Mouse (Mus musculus): ENCODE results near the gene Ctcf. TPM values are rescaled to one million over a fixed set of nuclear protein-coding genes. Genes with fewer than 3 reads are reported as not detected.

Gene Ctcf
- total RNA-seq, 2 experiments from 2014 or later: 39.9 to 40.9 TPM

DNA sequence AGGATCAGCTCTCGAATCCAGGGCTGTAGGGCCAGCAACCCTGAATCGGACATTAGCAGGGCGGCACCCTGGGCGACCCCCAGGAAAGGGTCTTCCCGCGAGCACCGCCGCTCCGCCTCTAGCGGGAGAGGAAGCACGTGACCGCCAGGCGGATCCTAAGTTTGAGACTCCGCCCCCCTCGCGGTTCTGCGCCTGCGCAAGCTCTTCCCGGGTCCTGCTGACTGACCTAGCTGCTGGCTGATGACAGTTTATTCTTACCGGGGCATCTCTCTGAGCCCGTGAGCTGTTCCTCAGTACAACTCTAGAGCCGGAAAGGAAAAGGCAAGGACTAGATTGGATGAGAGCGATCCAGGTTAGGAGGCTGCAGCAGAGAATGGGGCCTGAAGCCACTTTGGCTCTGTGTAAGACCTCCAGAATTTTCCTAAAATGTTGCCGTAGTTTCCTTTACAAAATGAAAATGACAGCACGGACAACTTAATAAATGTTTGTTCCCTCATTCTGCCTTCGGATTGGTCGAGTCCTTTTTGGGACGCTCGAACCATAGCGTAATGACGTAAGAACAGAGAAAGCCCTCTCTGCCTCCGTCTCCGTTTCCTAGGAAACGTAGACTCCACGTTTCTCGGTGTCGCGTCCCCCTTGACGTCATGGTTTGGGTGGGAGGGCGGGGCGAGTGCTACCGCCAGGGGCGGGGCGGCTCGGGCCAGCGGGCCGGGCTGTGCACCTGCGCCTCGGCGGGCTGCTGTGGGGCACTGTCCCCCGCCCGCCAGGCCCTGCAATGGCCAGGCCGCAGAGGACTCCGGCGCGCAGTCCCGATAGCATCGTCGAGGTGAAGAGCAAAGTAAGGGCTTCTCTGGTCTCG, 64.8 kb downstream of the Ctcf start, which contains the start of the genes Acd and Pard6a:
TSS of gene Acd (minus strand) at position 137 of the 859 bp plus-strand sequence.
TSS of gene Pard6a (plus strand) at position 183 of the 859 bp plus-strand sequence.
- DNase-seq: peak; percentile 95 to 98

DNA sequence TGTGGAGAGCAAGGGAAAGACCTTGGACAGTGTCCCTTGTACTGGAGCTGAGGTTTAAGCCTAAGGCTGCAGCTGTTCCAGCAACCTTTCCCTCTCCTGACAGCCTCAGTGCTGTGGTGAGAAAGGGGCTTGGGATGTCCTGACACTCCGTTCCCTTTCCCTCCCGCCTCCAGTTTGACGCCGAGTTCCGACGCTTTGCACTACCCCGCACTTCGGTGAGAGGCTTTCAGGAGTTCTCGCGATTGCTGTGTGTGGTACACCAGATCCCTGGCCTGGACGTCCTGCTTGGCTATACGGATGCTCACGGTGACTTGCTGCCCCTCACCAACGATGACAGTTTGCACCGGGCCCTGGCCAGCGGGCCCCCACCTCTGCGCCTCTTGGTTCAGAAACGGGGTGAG, 65.6 kb downstream of the Ctcf start:
- DNase-seq: no peak

DNA sequence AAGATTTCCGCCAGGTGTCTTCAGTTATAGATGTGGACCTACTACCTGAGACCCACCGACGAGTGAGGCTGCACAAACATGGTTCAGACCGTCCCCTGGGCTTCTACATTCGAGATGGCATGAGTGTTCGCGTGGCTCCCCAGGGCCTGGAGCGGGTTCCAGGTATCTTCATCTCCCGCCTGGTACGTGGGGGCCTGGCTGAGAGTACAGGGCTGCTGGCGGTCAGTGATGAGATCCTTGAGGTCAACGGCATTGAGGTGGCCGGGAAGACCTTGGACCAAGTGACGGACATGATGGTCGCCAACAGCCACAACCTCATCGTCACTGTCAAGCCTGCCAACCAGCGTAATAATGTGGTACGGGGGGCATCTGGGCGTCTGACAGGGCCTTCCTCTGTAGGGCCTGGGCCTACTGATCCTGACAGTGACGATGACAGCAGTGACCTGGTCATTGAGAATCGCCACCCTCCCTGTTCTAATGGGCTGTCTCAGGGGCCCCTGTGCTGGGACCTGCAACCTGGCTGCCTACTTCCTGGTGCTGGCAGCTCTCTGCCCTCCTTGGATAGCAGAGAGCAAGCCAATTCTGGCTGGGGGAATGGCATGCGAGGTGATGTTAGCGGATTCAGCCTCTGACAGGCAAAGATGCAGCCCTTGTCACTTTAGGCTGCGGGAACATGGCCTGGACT, 66.5 kb downstream of the Ctcf start:
- no peak for DNase-seq

DNA sequence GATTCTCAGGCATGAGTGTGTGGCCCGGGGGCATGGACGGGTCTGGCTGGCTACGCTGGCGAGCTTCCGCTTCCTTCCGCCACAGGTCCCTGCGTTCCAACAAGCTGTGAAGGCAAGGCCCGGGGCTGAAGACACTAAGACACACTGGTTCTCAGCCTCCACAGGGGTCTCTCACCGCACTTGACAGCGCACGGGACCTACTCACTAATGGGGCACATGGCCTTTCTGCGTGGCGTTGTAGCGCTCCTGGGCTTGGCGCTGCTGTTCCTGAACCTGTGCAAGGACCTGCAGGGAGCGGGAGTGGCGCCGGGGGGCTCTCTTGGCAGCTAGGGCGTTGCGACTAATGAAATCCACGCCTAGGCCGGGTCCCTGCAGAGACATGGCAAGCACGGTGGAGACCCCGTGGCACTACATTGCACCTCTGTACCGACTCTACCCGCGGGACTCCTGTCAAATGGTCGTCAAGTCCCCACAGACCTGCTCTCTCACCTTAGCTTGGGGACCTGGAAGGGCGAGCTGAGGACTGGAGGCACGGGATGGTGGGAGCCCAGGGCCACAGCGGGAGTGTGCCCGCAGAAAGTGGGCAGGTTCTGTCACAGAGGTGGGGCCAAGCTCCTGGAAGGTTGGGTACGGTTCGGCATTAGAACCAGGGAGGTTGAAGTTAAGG, 67.9 kb downstream of the Ctcf start:
- DNase-seq: no peak

DNA sequence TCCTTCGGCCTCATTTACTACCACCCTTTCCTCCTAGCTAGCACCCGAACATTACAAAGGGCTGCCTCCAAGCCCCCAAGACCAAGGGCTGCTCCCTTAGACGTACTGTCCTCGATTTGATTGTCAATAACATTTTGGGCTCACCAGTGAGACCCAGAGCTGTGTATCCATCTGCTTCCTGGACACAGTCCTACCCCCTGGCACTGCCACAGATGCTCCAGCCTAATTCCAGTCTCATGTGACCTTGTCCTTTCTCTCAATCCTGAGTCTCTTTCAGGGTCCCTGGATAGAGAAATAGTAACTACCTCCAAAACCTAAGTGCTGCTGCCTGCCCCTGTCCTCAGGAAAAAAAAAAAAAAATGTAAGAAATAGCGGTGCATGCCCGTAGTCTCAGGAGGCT, 68.6 kb downstream of the Ctcf start:
- no peak for DNase-seq

DNA sequence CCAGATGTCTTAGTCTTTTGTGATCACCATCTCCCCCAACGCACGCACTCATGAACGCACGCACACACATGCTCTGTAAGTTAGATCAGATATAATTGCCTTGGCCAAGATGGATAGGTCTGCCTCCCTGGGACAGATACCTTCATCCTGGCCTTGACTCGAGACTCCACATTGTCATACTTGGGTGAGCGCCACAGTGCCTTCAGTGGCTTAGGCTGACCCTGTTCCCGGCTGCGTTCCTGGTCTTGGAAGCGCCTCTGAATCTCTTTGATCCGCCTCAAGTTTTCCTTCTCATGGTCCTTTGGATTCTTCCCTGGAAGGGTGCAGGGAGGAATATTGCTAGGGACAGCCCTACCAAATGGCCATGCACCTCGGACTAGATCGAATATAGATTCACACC, 70.1 kb downstream of the Ctcf start:
- DNase-seq: no peak

DNA sequence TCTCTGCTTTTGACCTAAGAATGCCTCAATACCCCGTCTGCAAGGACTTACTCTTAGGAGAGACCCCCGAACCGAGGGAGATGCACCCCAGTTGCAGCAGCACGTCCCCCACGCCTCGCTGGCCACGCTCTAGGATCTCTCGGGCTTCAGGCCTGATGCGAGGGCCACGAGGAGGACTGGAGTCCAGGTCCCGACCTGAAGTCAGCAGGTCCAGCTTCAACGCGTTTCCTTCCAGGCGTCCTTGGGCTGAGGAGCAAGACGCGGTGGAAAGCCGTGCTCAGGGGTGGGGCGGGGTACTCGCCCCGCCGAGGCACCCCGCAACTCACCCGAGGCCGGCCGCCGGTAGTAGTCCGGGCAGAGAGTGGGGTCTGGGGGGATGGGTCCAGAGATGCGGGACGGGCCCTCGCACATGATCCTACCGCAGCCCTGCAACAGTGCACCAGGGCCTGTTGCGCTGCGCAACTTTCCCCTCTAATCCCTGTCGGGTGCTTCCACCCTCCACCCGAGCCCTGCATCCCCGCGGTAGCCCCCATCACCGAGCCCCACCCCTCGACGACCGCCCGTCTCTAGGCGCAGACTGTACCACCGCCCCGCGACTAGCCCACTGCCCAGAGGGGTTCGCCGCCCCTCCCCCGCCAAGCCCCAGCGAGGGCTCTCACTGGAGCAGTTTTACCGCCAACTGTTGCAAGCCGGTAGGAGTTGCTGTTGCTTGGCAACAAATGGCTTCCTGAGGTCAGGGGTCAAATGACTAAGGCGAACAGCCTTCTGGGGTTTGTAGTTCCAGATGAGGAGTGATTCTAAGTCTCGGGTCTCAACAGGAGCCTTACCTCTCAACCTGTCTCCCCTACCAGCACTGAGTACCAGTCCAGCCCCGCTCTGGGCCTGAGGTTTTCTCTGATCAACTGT, 71.4 kb downstream of the Ctcf start, which contains the start of the genes 4933405L10Rik and Enkd1:
TSS of gene 4933405L10Rik (plus strand) at position 158 of the 906 bp plus-strand sequence.
TSS of gene Enkd1 (minus strand) at position 713 of the 906 bp plus-strand sequence.
- DNase-seq: peak; percentile 91 to 93

DNA sequence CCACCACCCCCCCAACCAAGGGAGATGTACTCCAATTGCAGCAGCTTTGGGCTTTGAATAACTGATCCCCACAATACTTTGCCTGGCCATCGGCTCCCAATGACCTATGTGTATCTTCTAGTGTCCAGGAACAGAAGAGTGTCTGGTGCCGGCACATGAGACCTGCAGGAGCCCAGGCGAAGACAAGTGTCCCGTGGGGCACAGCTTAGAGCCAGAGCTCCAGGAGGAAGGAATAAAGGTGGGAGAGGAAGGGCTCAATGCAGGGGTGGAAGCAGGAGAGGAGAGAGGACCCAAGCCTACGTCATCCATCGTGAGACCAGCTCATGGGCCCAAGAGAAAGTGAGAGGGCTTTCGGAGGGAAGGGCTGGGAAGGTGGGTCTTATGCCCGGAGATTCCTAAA, 72.3 kb downstream of the Ctcf start:
- DNase-seq: no peak

DNA sequence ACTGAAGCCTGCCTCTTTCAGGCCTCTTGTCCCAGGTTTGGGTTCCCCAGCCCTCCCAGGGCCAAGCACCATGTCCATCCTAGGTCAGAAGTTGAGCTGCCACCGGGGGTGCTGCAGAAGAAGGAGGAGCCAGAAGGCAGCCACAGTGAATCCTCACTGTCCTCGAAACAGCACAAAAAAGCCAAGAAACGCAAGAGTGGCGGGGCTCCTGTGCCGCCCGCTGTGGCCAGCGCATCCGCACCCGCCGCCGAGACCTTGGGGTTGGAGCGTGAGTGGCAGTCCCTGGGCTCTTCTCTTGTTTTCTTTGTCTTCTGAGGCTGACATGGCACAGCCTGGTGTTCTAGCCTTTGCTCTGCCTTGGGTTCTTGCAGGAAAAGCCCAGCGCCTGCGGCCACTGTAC, 72.9 kb downstream of the Ctcf start:
- DNase-seq: no peak

DNA sequence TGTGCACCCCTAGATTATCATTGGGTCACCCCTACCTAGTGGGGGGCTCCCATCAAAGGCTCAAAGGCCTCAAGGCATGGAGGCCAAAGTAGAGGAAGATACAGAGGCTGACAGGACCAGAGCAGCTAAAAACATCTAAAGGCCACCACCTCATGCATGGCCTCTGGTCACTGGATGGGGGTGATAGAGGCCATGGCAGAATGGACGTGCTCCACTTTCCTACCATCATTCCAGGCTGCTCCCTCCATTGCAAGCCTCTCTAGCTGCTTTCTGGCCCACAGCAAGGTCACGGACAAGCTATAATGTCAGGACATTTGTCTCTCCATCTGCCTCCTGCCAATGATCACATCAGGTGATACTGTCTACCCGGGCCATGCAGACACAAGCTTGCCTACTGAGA, 75.9 kb downstream of the Ctcf start:
- no peak for DNase-seq

DNA sequence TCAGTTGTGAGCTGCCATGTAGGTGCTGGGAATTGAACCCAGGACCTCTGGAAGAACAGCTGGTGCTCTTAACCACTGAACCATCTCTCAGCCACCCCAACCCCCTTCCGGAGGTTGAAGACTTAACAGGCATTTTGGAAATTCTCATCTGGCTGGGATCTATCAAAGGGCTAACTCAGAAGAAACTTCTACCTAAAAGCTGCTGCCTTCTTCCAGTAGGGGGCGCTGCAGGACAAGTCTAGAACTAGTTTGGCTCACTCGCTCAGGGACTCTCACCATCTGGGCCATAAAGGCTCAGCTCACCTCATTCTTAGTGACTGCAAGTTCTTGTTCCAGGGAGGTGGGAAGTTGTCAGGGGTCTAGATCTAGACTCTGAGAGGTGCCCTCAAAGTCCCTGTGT, 77.8 kb downstream of the Ctcf start:
- peak; percentile 87 to 97 for DNase-seq

DNA sequence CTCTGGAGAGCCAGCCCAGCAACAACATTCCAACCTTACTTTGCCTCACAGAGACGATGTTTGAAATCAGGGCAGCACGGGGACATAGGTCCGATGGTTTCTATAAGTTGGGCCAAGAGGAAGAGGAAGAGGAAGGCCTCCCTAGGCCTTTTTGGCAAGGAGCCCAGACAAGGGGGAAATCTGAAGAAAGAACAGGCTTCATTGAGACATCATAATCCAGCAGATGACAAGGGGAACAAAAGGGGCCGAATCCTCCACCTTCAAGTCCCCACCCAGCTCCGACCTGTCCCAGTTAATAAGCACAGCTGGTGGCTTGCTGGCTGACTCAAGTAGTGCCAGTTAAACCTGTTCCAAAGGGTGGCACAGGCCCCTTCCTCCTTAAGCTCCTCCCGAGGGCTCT, 78.7 kb downstream of the Ctcf start:
- peak; percentile 34 to 42 for DNase-seq

DNA sequence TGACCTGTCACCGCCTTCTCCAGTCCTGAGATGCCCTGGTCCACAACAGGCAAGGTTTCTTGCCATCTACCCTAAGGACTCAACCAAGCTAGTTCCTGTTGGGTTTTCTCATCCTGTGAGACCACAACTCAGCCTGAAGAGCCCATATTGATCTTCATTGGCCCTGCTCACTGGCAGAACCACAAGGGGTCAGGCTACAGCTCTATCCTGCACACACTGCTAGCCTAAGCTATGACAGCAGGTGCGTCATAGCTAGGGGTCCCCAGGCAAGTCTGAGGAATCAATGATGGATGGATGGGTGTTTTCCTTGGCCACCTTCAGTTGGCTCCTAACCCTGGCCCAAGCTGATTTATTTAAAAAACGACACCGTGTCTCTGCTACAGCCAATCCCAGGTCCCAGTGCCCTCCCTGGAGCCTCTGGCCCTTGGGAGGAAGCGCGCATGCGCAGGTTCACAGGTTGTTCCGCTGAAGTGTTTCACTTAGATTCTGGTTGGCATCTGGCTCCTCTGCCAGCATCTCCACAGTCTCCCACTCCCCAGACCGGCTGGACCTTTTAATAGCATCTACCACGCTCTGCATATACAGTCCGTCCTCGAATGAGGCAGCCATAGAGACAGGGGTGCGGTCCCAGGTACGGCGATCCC, 80.1 kb downstream of the Ctcf start:
- DNase-seq: no peak

DNA sequence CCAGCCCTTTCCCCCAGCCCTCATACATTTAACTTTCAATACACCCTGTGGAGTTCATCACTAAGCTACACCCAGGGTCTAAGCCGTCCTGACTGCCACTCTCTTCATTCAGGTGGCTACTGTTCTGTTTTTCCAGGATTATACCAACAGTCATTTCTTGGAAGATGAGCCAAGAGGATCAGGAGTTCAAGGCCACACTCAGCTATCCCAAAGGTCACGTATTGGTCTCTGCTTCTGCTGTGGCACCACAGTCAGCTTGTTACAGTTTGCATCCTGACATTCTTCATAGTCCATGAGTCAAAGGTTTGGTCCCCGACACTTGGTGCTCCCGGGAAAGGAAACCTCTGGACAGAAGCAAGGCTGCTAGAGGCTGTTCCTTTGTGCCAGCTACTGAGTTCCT, 83.3 kb downstream of the Ctcf start:
- DNase-seq: no peak

DNA sequence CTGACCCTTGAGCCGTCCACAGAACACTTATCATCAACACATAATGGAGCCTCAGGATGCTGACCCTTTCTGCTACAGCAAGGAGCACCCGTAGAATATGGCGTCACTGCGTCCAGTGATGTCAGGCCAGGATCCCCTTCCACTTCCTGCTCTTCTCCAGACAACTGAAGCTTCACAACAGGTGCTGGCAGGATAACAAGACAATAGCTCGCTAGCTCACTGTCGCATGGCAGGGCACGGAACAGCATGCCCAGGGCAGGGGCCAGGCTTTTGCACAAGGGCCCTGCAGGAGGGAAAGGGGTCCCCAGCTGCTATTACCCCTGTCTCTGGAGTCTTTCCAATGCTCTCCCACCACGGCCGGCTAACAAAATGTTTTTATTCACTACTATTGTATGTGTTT, 86.5 kb downstream of the Ctcf start:
- DNase-seq: no peak

DNA sequence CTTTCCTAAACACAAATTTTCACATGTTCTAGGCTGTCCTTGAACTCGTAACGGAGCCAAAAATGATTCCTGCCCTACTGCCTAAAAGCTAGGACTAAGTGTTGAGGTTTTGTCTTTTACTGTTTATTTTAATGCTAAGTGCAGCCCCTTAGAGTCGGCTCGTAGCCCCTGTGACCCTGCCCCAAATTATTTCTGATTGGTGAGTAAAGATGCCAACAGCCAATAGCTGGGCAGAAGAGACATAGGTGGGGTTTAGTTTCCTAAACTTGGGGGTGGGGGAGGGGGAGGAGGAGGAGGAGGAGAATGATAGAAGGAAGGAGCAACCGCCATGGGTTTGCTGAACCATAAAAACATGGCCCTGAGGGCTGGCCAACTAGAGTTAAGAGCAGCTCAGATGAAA, 89.4 kb downstream of the Ctcf start:
- no peak for DNase-seq

DNA sequence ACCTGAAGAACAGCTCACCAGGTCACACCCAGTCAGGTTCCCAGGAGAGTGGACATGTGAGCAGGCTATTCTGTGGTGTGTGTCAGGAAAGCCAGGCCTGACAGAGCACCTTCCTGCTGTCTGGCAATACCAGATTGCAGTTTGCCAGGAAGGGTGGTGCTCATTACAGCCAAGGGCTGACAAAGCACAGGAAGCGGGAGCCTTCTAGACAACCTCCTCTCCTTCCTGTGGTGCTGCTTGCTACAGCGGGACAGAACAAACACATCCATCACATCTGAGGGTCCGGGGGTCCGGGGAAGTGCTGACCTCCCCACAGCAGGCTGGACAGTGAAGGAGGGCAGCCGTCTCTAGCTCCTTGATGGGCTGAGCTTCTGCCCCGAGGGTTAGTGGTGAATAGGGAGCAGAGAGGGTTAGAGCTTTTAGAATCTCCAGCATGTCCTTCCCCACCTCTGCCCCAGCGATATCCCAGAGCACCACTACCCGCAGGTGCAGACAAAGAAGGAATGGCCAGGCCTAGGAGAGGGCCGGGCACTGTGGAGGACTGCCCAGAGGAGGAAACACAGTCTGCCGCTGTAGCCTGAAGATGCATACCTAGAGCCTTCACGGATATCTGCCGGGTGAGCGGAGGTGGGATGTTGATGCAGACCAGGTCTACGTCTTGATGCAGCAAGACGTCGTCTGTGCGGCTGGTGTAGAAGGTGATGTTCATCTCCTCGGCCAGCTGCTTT, 91.2 kb downstream of the Ctcf start:
- DNase-seq: peak; percentile 65 to 89

DNA sequence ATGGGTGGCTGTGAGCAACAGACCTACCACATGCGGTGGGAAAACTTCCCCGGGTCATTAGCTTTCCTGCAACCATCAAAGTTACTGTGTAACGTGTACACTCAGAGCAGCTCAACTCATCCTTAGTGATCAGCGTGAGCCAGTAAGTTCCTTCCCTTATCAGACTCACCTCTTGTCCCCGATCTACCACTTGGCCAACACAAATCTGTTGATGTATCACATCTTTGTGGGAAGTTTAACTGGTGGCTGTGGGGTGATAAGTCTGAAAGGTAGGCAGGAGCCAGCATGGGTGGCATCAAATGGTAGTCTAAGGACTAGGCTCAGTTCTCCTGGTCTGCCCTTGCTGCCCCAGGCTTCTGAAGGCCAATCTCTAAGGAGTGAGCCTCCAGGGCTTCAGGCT, 95.8 kb downstream of the Ctcf start:
- no peak for DNase-seq
